Mouse (Mus musculus) liver, embryonic 11.5 days (tissue): ENCODE results near the gene Sh3kbp1. TPM values are rescaled to one million over a fixed set of nuclear protein-coding genes. Genes with fewer than 3 reads are reported as not detected.
"Not testable (repeated sequence)": the region's sequence is repeated elsewhere in the genome, so short reads cannot be mapped to it uniquely, and the experiment has no call there.

Source experiments
- ATAC-seq: fragments of 200-750 bp; cut with Nextera tagmentation; replicated peaks from 2 replicates; pipeline ENCODE4 v1.8.0; 2017; ENCODE audit warnings: moderate number of reproducible peaks, mild to moderate bottlenecking, moderate TSS enrichment, moderate library complexity; ENCODE audit not compliant: low FRiP score
- DNase-seq: peaks from one replicate; pipeline ENCODE4 v3.0.0-alpha.2; 2017; ENCODE audit warnings: low spot score
- H3K27ac ChIP-seq: fragments of 300-500 bp; sonication (generic); 2 replicates; pipeline ENCODE4 v1.5.1; 2014; ENCODE audit warnings: mild to moderate bottlenecking, low read depth, low read length, control low read depth
- H3K27me3 ChIP-seq: fragments of 300-500 bp; sonication (generic); replicated peaks from 2 replicates; pipeline ENCODE4 v1.6.1; 2014; ENCODE audit warnings: low read length, mixed read lengths; ENCODE audit not compliant: control insufficient read depth, insufficient read depth
- H3K36me3 ChIP-seq: fragments of 300-500 bp; sonication (generic); 2 replicates; pipeline ENCODE4 v1.6.1; 2014; ENCODE audit warnings: mild to moderate bottlenecking, low read length, moderate library complexity, mixed read lengths; ENCODE audit not compliant: control insufficient read depth, insufficient read depth
- H3K4me1 ChIP-seq: fragments of 300-500 bp; sonication (generic); replicated peaks from 2 replicates; pipeline ENCODE4 v1.6.1; 2014; ENCODE audit warnings: low read length, mixed read lengths; ENCODE audit not compliant: control insufficient read depth, insufficient read depth
- H3K4me2 ChIP-seq: fragments of 300-500 bp; sonication (generic); 2 replicates; pipeline ENCODE4 v1.6.1; 2014; ENCODE audit warnings: mild to moderate bottlenecking, control low read depth, moderate library complexity
- H3K4me3 ChIP-seq: fragments of 300-500 bp; sonication (generic); 2 replicates; pipeline ENCODE4 v1.5.1; 2014; ENCODE audit warnings: low read depth, low read length, control low read depth
- H3K9ac ChIP-seq: fragments of 300-500 bp; sonication (generic); 2 replicates; pipeline ENCODE4 v1.6.1; 2014; ENCODE audit warnings: low read depth, low read length, control low read depth
- H3K9me3 ChIP-seq: fragments of 300-500 bp; sonication (generic); 2 replicates; pipeline ENCODE4 v1.6.1; 2016; ENCODE audit warnings: low read length, inconsistent platforms, mixed read lengths; ENCODE audit not compliant: control insufficient read depth
- WGBS: fragments of 180-500 bp; shearing (Covaris S2); extraction: QIAGEN DNeasy Blood & Tissue Kit; methylation state at CpG from one replicate; pipeline ENCODE4 v1.1.7; 2014; 5-methylcytosine and 5-hydroxymethylcytosine counted together
- polyA plus RNA-seq: library from polyadenylated mRNA; unstranded; fragments of >200 nt; fragmentation: Nextera tagmentation; extraction: Ambion mirVana; gene quantifications from 2 replicates; pipeline ENCODE4 v1.2.1, GENCODE M21; 2014

The Sh3kbp1 gene
- polyA plus RNA-seq, result 23.9 and 24.5 TPM in 2 replicates

- H3K4me1 ChIP-seq, result peaks cover 7% of the 10 kb centered on the region; the same call in 1 of the 2 replicates
- DNase-seq (no peak), ATAC-seq (peak; percentile 89)
- H3K9ac ChIP-seq, result peak within 1 kb of the TSS; percentile 70
- H3K27me3 ChIP-seq, result peaks cover 21% of the 10 kb centered on the region
- H3K4me2 ChIP-seq, result peak within 1 kb of the TSS; percentile 83
- peak within 1 kb of the TSS; percentile 55 for H3K27ac ChIP-seq
- no peaks in the 10 kb centered on the region for H3K9me3 ChIP-seq
- H3K36me3 ChIP-seq, result no peaks in the 10 kb centered on the region
- peak within 1 kb of the TSS; percentile 66 for H3K4me3 ChIP-seq
- 13% methylated on average over 47 of the region's 60 CpGs for WGBS
Measured at GRCm38 (mm10) chrX:159626907-159627587, at the start of gene Sh3kbp1. TSS of gene Sh3kbp1 (plus strand) at chrX:159627272.

DNA sequence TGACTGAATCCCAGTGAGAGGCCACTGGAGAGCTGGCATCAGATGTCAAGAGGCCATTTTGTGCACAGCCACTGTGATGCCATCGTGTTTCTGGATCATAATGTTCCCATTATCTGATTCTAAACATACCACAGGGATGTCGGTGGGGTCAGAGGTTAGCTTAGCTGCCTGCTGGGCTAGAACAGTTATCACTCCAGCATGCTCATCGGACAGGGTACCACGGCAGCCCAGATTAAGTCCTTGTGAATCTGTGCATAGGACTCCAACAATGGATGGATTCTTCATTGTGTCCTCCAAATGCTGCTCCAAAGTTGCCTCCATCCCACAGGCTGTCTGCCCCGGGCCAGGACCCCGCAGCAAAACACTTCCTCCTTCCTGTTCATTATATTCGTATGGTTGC lies 42.3 kb upstream of the Sh3kbp1 start:
- not testable (repeated sequence) for H3K27me3 ChIP-seq, DNase-seq
- WGBS, result 79% methylated on average over 7 of the region's 7 CpGs

DNA sequence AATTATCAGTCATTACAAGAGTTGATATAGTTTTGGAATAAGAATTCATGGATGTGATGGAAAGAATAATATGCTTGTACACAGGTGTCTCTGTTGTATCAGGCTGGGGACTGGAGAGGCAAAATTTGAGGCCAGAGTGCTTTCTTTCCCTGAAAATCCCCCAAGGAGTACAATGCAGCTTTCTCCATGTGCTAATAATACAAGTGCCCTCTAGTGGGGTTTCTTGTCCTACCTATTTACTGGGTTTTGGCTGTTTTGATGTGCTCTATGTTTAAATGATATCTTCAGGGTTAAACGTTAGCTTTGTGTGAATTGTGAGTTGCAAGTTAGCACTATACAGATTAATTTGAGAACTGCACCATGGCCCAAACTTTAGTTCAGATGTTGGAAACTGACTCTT lies 35.4 kb upstream of the Sh3kbp1 start:
- Histone ChIP-seq H3K4me3 (no peak overlapping the region), H3K9me3 (no peaks in the 10 kb centered on the region), H3K27me3 (no peaks in the 10 kb centered on the region), H3K9ac (no peak overlapping the region), H3K27ac (no peak overlapping the region), H3K4me2 (no peak overlapping the region), H3K36me3 (no peaks in the 10 kb centered on the region), H3K4me1 (no peaks in the 10 kb centered on the region)
- DNase-seq (no peak), ATAC-seq (no peak)
- 69% methylated on average over 1 of the region's 1 CpGs for WGBS

More for the DNA sequence above, 42.3 kb upstream of the Sh3kbp1 start:
- not testable (repeated sequence) for H3K9ac ChIP-seq, H3K4me1 ChIP-seq, H3K36me3 ChIP-seq, H3K9me3 ChIP-seq, H3K4me2 ChIP-seq, ATAC-seq, H3K4me3 ChIP-seq, H3K27ac ChIP-seq

- Histone ChIP-seq H3K27me3 (no peaks in the 10 kb centered on the region), H3K9me3 (no peaks in the 10 kb centered on the region), H3K4me2 (no peak overlapping the region), H3K4me3 (no peak overlapping the region), H3K27ac (no peak overlapping the region), H3K9ac (no peak overlapping the region), H3K36me3 (no peaks in the 10 kb centered on the region), H3K4me1 (no peaks in the 10 kb centered on the region)
- no peak for DNase-seq
- peak; percentile 97 for ATAC-seq
- 47% methylated on average over 1 of the region's 1 CpGs for WGBS
Measured at GRCm38 (mm10) chrX:159597502-159597901, 29.6 kb upstream of the Sh3kbp1 start.

DNA sequence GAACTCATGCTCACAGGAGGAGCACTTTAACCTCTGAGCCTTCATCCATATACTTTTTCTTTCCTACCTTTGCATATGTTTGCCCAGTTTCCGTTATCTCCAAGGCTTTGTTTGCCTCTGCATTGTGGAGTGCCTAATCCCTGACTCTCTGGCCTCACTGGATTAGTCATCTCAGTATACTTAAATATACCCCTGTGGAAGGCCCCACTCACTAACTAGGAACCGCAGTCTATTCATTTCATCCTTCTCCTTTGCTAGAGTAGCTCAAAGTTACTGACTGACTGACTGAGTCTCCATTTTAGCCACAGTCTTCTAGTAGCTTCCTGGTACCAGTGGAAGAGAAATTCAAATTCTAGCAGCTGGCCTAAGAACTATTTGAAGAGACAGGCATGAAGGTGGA lies 22.2 kb upstream of the Sh3kbp1 start:
- no peaks in the 10 kb centered on the region for H3K36me3 ChIP-seq
- ATAC-seq (no peak), DNase-seq (no peak)
- no peak overlapping the region for H3K4me2 ChIP-seq
- WGBS, result 70% methylated on average over 2 of the region's 2 CpGs
- no peak overlapping the region for H3K27ac ChIP-seq
- H3K9me3 ChIP-seq, result no peaks in the 10 kb centered on the region
- no peak overlapping the region for H3K4me3 ChIP-seq
- no peaks in the 10 kb centered on the region for H3K27me3 ChIP-seq
- H3K4me1 ChIP-seq, result no peaks in the 10 kb centered on the region
- no peak overlapping the region for H3K9ac ChIP-seq

GRCm38 (mm10) chrX:159606936-159607335 lies 20.1 kb upstream of the Sh3kbp1 start:
- ATAC-seq, result no peak
- Histone ChIP-seq H3K4me1 (no peaks in the 10 kb centered on the region), H3K4me3 (no peak overlapping the region), H3K4me2 (no peak overlapping the region), H3K9me3 (no peaks in the 10 kb centered on the region), H3K27ac (no peak overlapping the region), H3K36me3 (no peaks in the 10 kb centered on the region), H3K9ac (no peak overlapping the region), H3K27me3 (no peaks in the 10 kb centered on the region)
- no peak for DNase-seq
- WGBS, result 44% methylated on average over 6 of the region's 6 CpGs

- H3K36me3 ChIP-seq, result no peaks in the 10 kb centered on the region
- H3K9me3 ChIP-seq, result no peaks in the 10 kb centered on the region
- H3K4me1 ChIP-seq, result peaks cover 7% of the 10 kb centered on the region; the same call in 1 of the 2 replicates
- H3K27ac ChIP-seq, result no peak overlapping the region
- H3K9ac ChIP-seq, result peak overlapping the region; percentile 20; the same call in 1 of the 2 replicates
- peak overlapping the region; percentile 83 for H3K4me2 ChIP-seq
- DNase-seq (no peak), ATAC-seq (peak; percentile 29)
- 11% methylated on average over 12 of the region's 12 CpGs for WGBS
- H3K27me3 ChIP-seq, result peaks cover 21% of the 10 kb centered on the region
- peak overlapping the region; percentile 66 for H3K4me3 ChIP-seq
Measured at GRCm38 (mm10) chrX:159626208-159626906, 715 bp upstream of the Sh3kbp1 start.

- H3K36me3 ChIP-seq, result no peaks in the 10 kb centered on the region
- H3K27ac ChIP-seq, result peak overlapping the region; percentile 55
- peaks cover 7% of the 10 kb centered on the region; the same call in 1 of the 2 replicates for H3K4me1 ChIP-seq
- H3K4me2 ChIP-seq, result peak overlapping the region; percentile 83
- peak overlapping the region; percentile 66 for H3K4me3 ChIP-seq
- H3K9ac ChIP-seq, result peak overlapping the region; percentile 70
- ATAC-seq, result peak; percentile 71
- H3K27me3 ChIP-seq, result peaks cover 21% of the 10 kb centered on the region
- DNase-seq, result peak; percentile 64
- H3K9me3 ChIP-seq, result no peaks in the 10 kb centered on the region
- WGBS, result 11% methylated on average over 55 of the region's 56 CpGs
Measured at GRCm38 (mm10) chrX:159627588-159628566, 805 bp downstream of the Sh3kbp1 start.
